Mouse (Mus musculus): ENCODE measurements around the gene Gfra1. TPM values are rescaled to one million over a fixed set of nuclear protein-coding genes. Genes with fewer than 3 reads are reported as not detected.
A peak's percentile ranks its signal among the peaks of the same experiment; 100 is the strongest.

Gene Gfra1
- total RNA-seq, 1 experiment from 2014 or later, result 0.40 TPM

- ATAC-seq (replicated peaks in 1 of 2; ENCODE audit: insufficient read depth in 1 of 2, low FRiP score in 2 of 2, low TSS enrichment in 1 of 2, low read depth in 1 of 2, poor library complexity in 2 of 2, severe bottlenecking in 2 of 2), result no peak
These were observed 204.6 kb downstream of the Gfra1 start for GRCm38 (mm10) chr19:58251095-58251494.

GRCm38 (mm10) chr19:58250237-58250636, 205.5 kb downstream of the Gfra1 start:
- ATAC-seq (replicated peaks in 1 of 2; ENCODE audit: insufficient read depth in 1 of 2, low FRiP score in 2 of 2, low TSS enrichment in 1 of 2, low read depth in 1 of 2, poor library complexity in 2 of 2, severe bottlenecking in 2 of 2), result no peak

GRCm38 (mm10) chr19:58244148-58244547, 211.6 kb downstream of the Gfra1 start:
- 0 out of 4 replicates have a peak, but pooled peaks of 1 of the 2 experiments have one; percentile 14 for ATAC-seq (replicated peaks in 1 of 2; ENCODE audit: insufficient read depth in 1 of 2, low FRiP score in 2 of 2, low TSS enrichment in 1 of 2, low read depth in 1 of 2, poor library complexity in 2 of 2, severe bottlenecking in 2 of 2)

GRCm38 (mm10) chr19:58243604-58244003, 212.1 kb downstream of the Gfra1 start:
- ATAC-seq (replicated peaks in 1 of 2; ENCODE audit: insufficient read depth in 1 of 2, low FRiP score in 2 of 2, low TSS enrichment in 1 of 2, low read depth in 1 of 2, poor library complexity in 2 of 2, severe bottlenecking in 2 of 2), result peak in 1 of 2 experiments; percentile 7; a peak in 2 of 4 replicates

- ATAC-seq (replicated peaks in 1 of 2; ENCODE audit: insufficient read depth in 1 of 2, low FRiP score in 2 of 2, low TSS enrichment in 1 of 2, low read depth in 1 of 2, poor library complexity in 2 of 2, severe bottlenecking in 2 of 2), result peak; percentile 40 to 74; a peak in 2 of 4 replicates
These were observed 217.4 kb downstream of the Gfra1 start for GRCm38 (mm10) chr19:58238325-58238724.

GRCm38 (mm10) chr19:58227725-58228124, 228.0 kb downstream of the Gfra1 start:
- no peak for ATAC-seq (replicated peaks in 1 of 2; ENCODE audit: insufficient read depth in 1 of 2, low FRiP score in 2 of 2, low TSS enrichment in 1 of 2, low read depth in 1 of 2, poor library complexity in 2 of 2, severe bottlenecking in 2 of 2)

- ATAC-seq (replicated peaks in 1 of 2; ENCODE audit: insufficient read depth in 1 of 2, low FRiP score in 2 of 2, low TSS enrichment in 1 of 2, low read depth in 1 of 2, poor library complexity in 2 of 2, severe bottlenecking in 2 of 2), result no peak
These were observed 228.8 kb downstream of the Gfra1 start for GRCm38 (mm10) chr19:58226882-58227281.

GRCm38 (mm10) chr19:58220061-58220831, 235.5 kb downstream of the Gfra1 start:
- no peak for ATAC-seq (replicated peaks in 1 of 2; ENCODE audit: insufficient read depth in 1 of 2, low FRiP score in 2 of 2, low TSS enrichment in 1 of 2, low read depth in 1 of 2, poor library complexity in 2 of 2, severe bottlenecking in 2 of 2)

GRCm38 (mm10) chr19:58217591-58217990, 238.1 kb downstream of the Gfra1 start:
- ATAC-seq (replicated peaks in 1 of 2; ENCODE audit: insufficient read depth in 1 of 2, low FRiP score in 2 of 2, low TSS enrichment in 1 of 2, low read depth in 1 of 2, poor library complexity in 2 of 2, severe bottlenecking in 2 of 2), result no peak

GRCm38 (mm10) chr19:58206496-58207044, 249.1 kb downstream of the Gfra1 start:
- ATAC-seq (replicated peaks in 1 of 2; ENCODE audit: insufficient read depth in 1 of 2, low FRiP score in 2 of 2, low TSS enrichment in 1 of 2, low read depth in 1 of 2, poor library complexity in 2 of 2, severe bottlenecking in 2 of 2), result no peak

GRCm38 (mm10) chr19:58205470-58205869, 250.2 kb downstream of the Gfra1 start:
- no peak for ATAC-seq (replicated peaks in 1 of 2; ENCODE audit: insufficient read depth in 1 of 2, low FRiP score in 2 of 2, low TSS enrichment in 1 of 2, low read depth in 1 of 2, poor library complexity in 2 of 2, severe bottlenecking in 2 of 2)

GRCm38 (mm10) chr19:58202627-58203026, 253.1 kb downstream of the Gfra1 start:
- no peak for ATAC-seq (replicated peaks in 1 of 2; ENCODE audit: insufficient read depth in 1 of 2, low FRiP score in 2 of 2, low TSS enrichment in 1 of 2, low read depth in 1 of 2, poor library complexity in 2 of 2, severe bottlenecking in 2 of 2)

GRCm38 (mm10) chr19:58199679-58200078, 256.0 kb downstream of the Gfra1 start:
- ATAC-seq (replicated peaks in 1 of 2; ENCODE audit: insufficient read depth in 1 of 2, low FRiP score in 2 of 2, low TSS enrichment in 1 of 2, low read depth in 1 of 2, poor library complexity in 2 of 2, severe bottlenecking in 2 of 2), result no peak

GRCm38 (mm10) chr19:58193733-58194456, 261.8 kb downstream of the Gfra1 start:
- peak in 1 of 2 experiments; percentile 27; a peak in 1 of 4 replicates for ATAC-seq (replicated peaks in 1 of 2; ENCODE audit: insufficient read depth in 1 of 2, low FRiP score in 2 of 2, low TSS enrichment in 1 of 2, low read depth in 1 of 2, poor library complexity in 2 of 2, severe bottlenecking in 2 of 2)

GRCm38 (mm10) chr19:58190947-58191346, 264.8 kb downstream of the Gfra1 start:
- ATAC-seq (replicated peaks in 1 of 2; ENCODE audit: insufficient read depth in 1 of 2, low FRiP score in 2 of 2, low TSS enrichment in 1 of 2, low read depth in 1 of 2, poor library complexity in 2 of 2, severe bottlenecking in 2 of 2), result peak; percentile 59 to 60

- no peak for ATAC-seq (replicated peaks in 1 of 2; ENCODE audit: insufficient read depth in 1 of 2, low FRiP score in 2 of 2, low TSS enrichment in 1 of 2, low read depth in 1 of 2, poor library complexity in 2 of 2, severe bottlenecking in 2 of 2)
These were observed 269.2 kb downstream of the Gfra1 start for GRCm38 (mm10) chr19:58186558-58186957.

Data from hematopoietic stem cell, adult 5-6 weeks (primary cell).